Mouse (Mus musculus): ENCODE measurements around the gene Ice1. TPM values are rescaled to one million over a fixed set of nuclear protein-coding genes. Genes with fewer than 3 reads are reported as not detected.

The Ice1 gene
- polyA plus RNA-seq, 1 experiment from 2014 or later, result 33.2 TPM

GRCm38 (mm10) chr13:70517651-70518050 is 119.8 kb downstream of the Ice1 start:
- 66% methylated on average over 2 of the region's 2 CpGs for WGBS
- ATAC-seq (replicated peaks; ENCODE audit: low FRiP score), result no peak
- Histone ChIP-seq H3K36me3 (ENCODE audit: control insufficient read depth, insufficient read depth, low read length) (no peaks in the 10 kb centered on the region), H3K27me3 (ENCODE audit: control insufficient read depth, insufficient read depth, low read length) (no peaks in the 10 kb centered on the region), H3K4me1 (replicated peaks; ENCODE audit: control insufficient read depth, insufficient read depth, low read length) (no peaks in the 10 kb centered on the region), H3K9ac (ENCODE audit: low read length) (no peak overlapping the region), H3K27ac (ENCODE audit: low read depth, low read length) (no peak overlapping the region), H3K4me3 (ENCODE audit: low read depth, low read length) (no peak overlapping the region), H3K4me2 (ENCODE audit: low read depth, low read length, severe bottlenecking) (no peak overlapping the region), H3K9me3 (ENCODE audit: control insufficient read depth, low read length) (no peaks in the 10 kb centered on the region)
- no peak for DNase-seq (ENCODE audit: low spot score)

GRCm38 (mm10) chr13:70515004-70515403 is 122.4 kb downstream of the Ice1 start:
- no peak for ATAC-seq (replicated peaks; ENCODE audit: low FRiP score)
- H3K4me3 ChIP-seq (ENCODE audit: low read depth, low read length), result no peak overlapping the region
- 79% methylated on average over 2 of the region's 2 CpGs for WGBS

DNA sequence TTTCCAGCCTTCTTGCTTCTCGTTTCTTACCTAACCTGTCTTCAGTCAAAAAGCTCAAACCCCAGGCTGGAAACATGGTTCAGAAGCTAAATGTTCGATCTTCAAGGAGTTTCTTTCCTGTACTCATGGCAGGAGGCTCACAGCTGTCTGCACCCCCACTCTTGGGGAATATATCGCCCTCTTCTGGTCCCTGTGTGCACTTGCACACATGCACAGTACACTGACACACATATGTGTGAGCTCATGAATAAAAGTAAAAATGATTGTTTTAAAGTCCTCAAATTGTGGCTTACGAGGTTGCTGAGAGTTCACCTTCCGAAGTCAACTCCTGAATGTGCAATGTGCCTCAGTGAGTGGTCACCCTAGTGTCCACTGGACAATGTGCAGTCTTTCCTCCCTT is 127.2 kb downstream of the Ice1 start:
- no peak overlapping the region for H3K4me2 ChIP-seq (ENCODE audit: low read depth, low read length, severe bottlenecking)
- no peaks in the 10 kb centered on the region for H3K27me3 ChIP-seq (ENCODE audit: control insufficient read depth, insufficient read depth, low read length)
- H3K36me3 ChIP-seq (ENCODE audit: control insufficient read depth, insufficient read depth, low read length), result no peaks in the 10 kb centered on the region
- H3K9ac ChIP-seq (ENCODE audit: low read length), result no peak overlapping the region
- no peaks in the 10 kb centered on the region for H3K9me3 ChIP-seq (ENCODE audit: control insufficient read depth, low read length)
- no peak overlapping the region for H3K27ac ChIP-seq (ENCODE audit: low read depth, low read length)
- no peak overlapping the region for H3K4me3 ChIP-seq (ENCODE audit: low read depth, low read length)
- no peaks in the 10 kb centered on the region for H3K4me1 ChIP-seq (replicated peaks; ENCODE audit: control insufficient read depth, insufficient read depth, low read length)
- 79% methylated on average over 5 of the region's 5 CpGs for WGBS
- DNase-seq (ENCODE audit: low spot score) (no peak), ATAC-seq (replicated peaks; ENCODE audit: low FRiP score) (no peak)

More at GRCm38 (mm10) chr13:70515004-70515403, 122.4 kb downstream of the Ice1 start:
- Histone ChIP-seq H3K9ac (ENCODE audit: low read length) (no peak overlapping the region), H3K4me2 (ENCODE audit: low read depth, low read length, severe bottlenecking) (no peak overlapping the region), H3K4me1 (replicated peaks; ENCODE audit: control insufficient read depth, insufficient read depth, low read length) (no peaks in the 10 kb centered on the region), H3K27ac (ENCODE audit: low read depth, low read length) (no peak overlapping the region), H3K36me3 (ENCODE audit: control insufficient read depth, insufficient read depth, low read length) (no peaks in the 10 kb centered on the region), H3K9me3 (ENCODE audit: control insufficient read depth, low read length) (no peaks in the 10 kb centered on the region), H3K27me3 (ENCODE audit: control insufficient read depth, insufficient read depth, low read length) (no peaks in the 10 kb centered on the region)
- no peak for DNase-seq (ENCODE audit: low spot score)

DNA sequence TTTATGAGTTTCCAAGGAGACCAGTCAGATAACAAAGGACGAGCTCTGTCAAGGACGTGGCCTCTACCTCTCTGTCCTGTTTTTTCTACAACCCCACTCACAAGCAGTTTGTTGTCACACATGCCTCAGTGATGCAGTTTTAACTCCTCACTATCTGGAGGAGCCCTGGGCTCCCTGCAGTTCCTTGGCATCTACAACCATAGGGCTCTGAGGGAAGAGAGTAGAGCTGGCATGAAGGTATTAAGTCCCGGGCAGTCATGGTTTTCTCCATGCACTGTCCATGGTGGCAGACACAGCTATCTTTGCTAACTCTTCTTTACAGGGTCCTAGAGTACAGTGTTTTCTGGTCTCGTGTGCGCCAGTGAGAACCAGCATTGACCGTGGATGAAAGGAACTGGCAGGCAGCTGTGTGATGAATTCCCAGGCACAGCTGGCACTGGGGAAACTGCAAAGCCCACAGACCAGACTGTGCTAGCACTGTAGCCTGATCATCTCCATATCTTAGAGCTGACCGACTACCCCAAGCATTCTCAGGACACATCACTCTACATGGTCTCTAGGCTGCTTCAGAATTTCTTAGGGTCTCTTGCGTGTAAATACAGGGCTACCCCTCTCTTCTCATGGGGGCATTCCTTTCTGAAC is 127.9 kb downstream of the Ice1 start:
- no peaks in the 10 kb centered on the region for H3K27me3 ChIP-seq (ENCODE audit: control insufficient read depth, insufficient read depth, low read length)
- H3K4me1 ChIP-seq (replicated peaks; ENCODE audit: control insufficient read depth, insufficient read depth, low read length), result no peaks in the 10 kb centered on the region
- H3K27ac ChIP-seq (ENCODE audit: low read depth, low read length), result no peak overlapping the region
- no peaks in the 10 kb centered on the region for H3K9me3 ChIP-seq (ENCODE audit: control insufficient read depth, low read length)
- H3K4me2 ChIP-seq (ENCODE audit: low read depth, low read length, severe bottlenecking), result no peak overlapping the region
- no peak overlapping the region for H3K9ac ChIP-seq (ENCODE audit: low read length)
- ATAC-seq (replicated peaks; ENCODE audit: low FRiP score), result no peak
- H3K4me3 ChIP-seq (ENCODE audit: low read depth, low read length), result no peak overlapping the region
- DNase-seq (ENCODE audit: low spot score), result no peak
- 80% methylated on average over 8 of the region's 8 CpGs for WGBS
- no peaks in the 10 kb centered on the region for H3K36me3 ChIP-seq (ENCODE audit: control insufficient read depth, insufficient read depth, low read length)

DNA sequence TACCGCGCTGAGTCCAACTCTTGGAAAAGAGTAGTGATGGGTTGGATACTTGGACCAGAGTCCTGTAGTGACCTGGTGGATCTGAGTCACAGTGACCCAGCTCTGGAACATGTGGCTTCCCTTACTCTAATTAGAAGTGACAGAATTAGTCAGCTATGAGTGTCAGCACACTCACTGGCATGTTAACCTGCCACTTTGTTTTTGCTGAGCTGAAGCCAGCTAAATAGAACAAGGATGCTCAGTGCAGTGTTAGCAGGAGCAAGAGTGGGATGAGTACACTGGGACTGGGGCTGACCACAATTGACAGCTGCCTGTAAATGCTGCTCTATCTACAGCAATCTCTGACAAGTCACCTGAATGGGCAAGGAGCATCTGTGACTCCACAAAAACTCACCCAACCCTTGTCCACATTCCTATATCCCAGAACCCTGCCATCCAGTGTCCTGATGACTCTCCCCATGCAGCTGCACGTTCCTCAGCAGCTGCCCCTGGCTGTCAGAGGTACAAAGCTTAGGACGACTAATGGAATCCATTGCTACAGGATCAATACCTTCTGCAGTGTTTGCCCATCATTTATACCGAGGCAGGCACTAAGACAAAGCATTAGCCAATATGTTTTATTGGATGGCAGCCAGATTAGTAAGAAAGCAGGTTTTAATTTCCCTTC is 128.6 kb downstream of the Ice1 start:
- Histone ChIP-seq H3K27ac (ENCODE audit: low read depth, low read length) (no peak overlapping the region), H3K4me3 (ENCODE audit: low read depth, low read length) (no peak overlapping the region), H3K4me1 (replicated peaks; ENCODE audit: control insufficient read depth, insufficient read depth, low read length) (no peaks in the 10 kb centered on the region), H3K4me2 (ENCODE audit: low read depth, low read length, severe bottlenecking) (no peak overlapping the region), H3K27me3 (ENCODE audit: control insufficient read depth, insufficient read depth, low read length) (no peaks in the 10 kb centered on the region), H3K9ac (ENCODE audit: low read length) (no peak overlapping the region), H3K9me3 (ENCODE audit: control insufficient read depth, low read length) (no peaks in the 10 kb centered on the region), H3K36me3 (ENCODE audit: control insufficient read depth, insufficient read depth, low read length) (no peaks in the 10 kb centered on the region)
- DNase-seq (ENCODE audit: low spot score) (no peak), ATAC-seq (replicated peaks; ENCODE audit: low FRiP score) (no peak)
- WGBS, result 62% methylated on average over 5 of the region's 5 CpGs

Other genes with a start within 250 kb of the Ice1 start
- gene Adamts16, start 204.2 kb upstream of the Ice1 start, polyA plus RNA-seq (2014; fragmentation: Nextera tagmentation; extraction: Ambion mirVana), result 0.11 TPM in 1 of 2 replicates, not detected in the other